Mouse (Mus musculus): ENCODE data around the gene Cpa5.

GRCm38 (mm10) chr6:30564051-30564450 is 46.8 kb upstream of the Cpa5 start:
- TF ChIP-seq USF1 (IDR thresholded peaks at IDR 0.05; ENCODE audit: low read depth): no peak
- no peak for TF ChIP-seq POLR2A (IDR thresholded peaks at IDR 0.05; ENCODE audit: insufficient read length, low read depth)
- TF ChIP-seq TCF12 (IDR thresholded peaks at IDR 0.05; ENCODE audit: insufficient read depth, poor library complexity, severe bottlenecking): no peak
- TF ChIP-seq MAX (IDR thresholded peaks at IDR 0.05; ENCODE audit: low read depth): no peak
- TF ChIP-seq TCF3 (IDR thresholded peaks at IDR 0.05; ENCODE audit: insufficient read length, low read depth): no peak
- no peak for TF ChIP-seq E2F4 (IDR thresholded peaks at IDR 0.05; ENCODE audit: insufficient read depth)
